Mouse (Mus musculus): ENCODE data around the gene Ocrl.

Ocrl gene

GRCm38 (mm10) chrX:47985000-47985619 is 72.9 kb downstream of the Ocrl start:
- peak; percentile 67 to 82 for DNase-seq

- no peak for DNase-seq
Measured at GRCm38 (mm10) chrX:47988024-47988423, 75.8 kb downstream of the Ocrl start.

- peak; percentile 80 to 87 for DNase-seq
Measured at GRCm38 (mm10) chrX:47992606-47993005, 80.4 kb downstream of the Ocrl start.

- no peak for DNase-seq
Measured at GRCm38 (mm10) chrX:47998412-47998811, 86.2 kb downstream of the Ocrl start.

- no peak for DNase-seq
Measured at GRCm38 (mm10) chrX:48001151-48001550, 89.0 kb downstream of the Ocrl start.

GRCm38 (mm10) chrX:48004786-48005185 is 92.6 kb downstream of the Ocrl start:
- no peak for DNase-seq

GRCm38 (mm10) chrX:48006062-48006461 is 93.9 kb downstream of the Ocrl start:
- no peak for DNase-seq

GRCm38 (mm10) chrX:48011656-48012055 is 99.5 kb downstream of the Ocrl start:
- DNase-seq: peak; percentile 79 to 85
